Mouse (Mus musculus) kidney, adult 2 months (tissue): ENCODE data around the gene Tfcp2.
A peak's percentile ranks its signal among the peaks of the same experiment; 100 is the strongest.

Experiments used
- CTCF ChIP-seq: fragments of 200-500 bp; conservative IDR thresholded peaks from 2 replicates; pipeline ENCODE4 v1.5.1; 2011; ENCODE audit warnings: low read depth, mild to moderate bottlenecking, control low read depth, low read length, moderate library complexity, mixed read lengths; ENCODE audit not compliant: insufficient read depth, insufficient read length
- POLR2A ChIP-seq: fragments of 200-500 bp; IDR thresholded peaks from one replicate; pipeline ENCODE4 v1.6.1; 2011; ENCODE audit warnings: low read depth, low read length, control low read depth

DNA sequence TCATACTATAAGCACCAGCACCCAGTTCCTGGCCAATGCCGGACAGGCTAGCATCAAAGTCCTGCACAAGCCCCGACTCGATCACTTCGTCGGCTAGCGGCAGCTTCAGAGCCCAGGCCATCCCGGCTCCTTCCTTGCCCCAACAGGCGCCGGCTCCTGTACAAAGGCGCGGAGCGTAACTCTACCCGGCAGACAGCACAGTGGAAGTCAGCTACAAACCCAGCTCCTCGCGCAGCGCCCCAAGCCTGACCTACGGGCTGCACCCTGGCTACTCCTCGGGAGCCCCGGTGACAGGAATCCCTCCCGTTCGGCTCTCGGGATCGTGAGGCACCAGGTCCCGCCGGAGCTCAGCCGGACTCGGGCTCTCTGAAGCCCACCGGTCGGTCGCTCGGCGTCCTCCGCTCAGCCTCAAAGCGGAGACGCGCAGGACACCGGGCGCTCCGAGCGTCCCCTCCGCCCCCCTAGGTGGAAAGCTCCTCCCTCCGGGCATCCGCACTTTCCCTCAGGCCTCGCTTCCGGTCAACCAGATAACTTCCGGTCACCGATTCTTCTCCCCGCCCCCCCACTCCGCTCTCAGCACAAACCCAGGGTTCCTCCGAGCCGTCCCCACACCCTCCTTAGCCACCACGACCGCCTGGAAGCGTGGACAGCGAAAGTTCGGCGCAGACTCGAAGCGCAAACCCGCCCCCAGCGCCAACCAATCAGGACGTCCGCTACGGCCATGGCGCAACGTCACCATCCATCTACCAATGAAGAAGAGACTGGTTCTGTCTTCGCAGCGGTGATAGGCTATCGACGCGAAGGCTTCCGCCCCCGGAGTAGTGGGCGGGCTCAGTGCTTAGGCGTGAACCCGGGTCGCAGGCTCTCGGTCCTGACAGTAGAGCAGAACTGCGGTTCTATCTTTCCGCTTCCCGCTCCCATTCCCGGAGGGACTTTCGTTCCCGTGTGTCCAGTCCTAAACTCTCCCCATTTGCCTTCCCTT, at the start of gene Tfcp2:
- TF ChIP-seq POLR2A (peak; percentile 93), CTCF (no peak)
